Mouse (Mus musculus): ENCODE results near the gene Angptl4.

Angptl4 gene

GRCm38 (mm10) chr17:33804745-33805144, 23.1 kb upstream of the Angptl4 start:
- DNase-seq (ENCODE audit: low spot score in 2 of 2) = no peak

- DNase-seq (ENCODE audit: low spot score in 2 of 2) = no peak
These were observed 22.6 kb upstream of the Angptl4 start for GRCm38 (mm10) chr17:33804205-33804604.

GRCm38 (mm10) chr17:33802221-33802620, 20.6 kb upstream of the Angptl4 start:
- no peak for DNase-seq (ENCODE audit: low spot score in 2 of 2)

GRCm38 (mm10) chr17:33799277-33799676, 17.6 kb upstream of the Angptl4 start:
- no peak for DNase-seq (ENCODE audit: low spot score in 2 of 2)

- no peak for DNase-seq (ENCODE audit: low spot score in 2 of 2)
These were observed 16.7 kb upstream of the Angptl4 start for GRCm38 (mm10) chr17:33798306-33798705.

- no peak for DNase-seq (ENCODE audit: low spot score in 2 of 2)
These were observed 7.1 kb upstream of the Angptl4 start for GRCm38 (mm10) chr17:33788732-33789131.

- no peak for DNase-seq (ENCODE audit: low spot score in 2 of 2)
These were observed 4.7 kb upstream of the Angptl4 start for GRCm38 (mm10) chr17:33786375-33786774.

GRCm38 (mm10) chr17:33784939-33785338, 3.3 kb upstream of the Angptl4 start:
- no peak for DNase-seq (ENCODE audit: low spot score in 2 of 2)

- peak; percentile 39 to 46 for DNase-seq (ENCODE audit: low spot score in 2 of 2)
These were observed 1.8 kb upstream of the Angptl4 start for GRCm38 (mm10) chr17:33783408-33783807.

- DNase-seq (ENCODE audit: low spot score in 2 of 2) = no peak
These were observed 437 bp upstream of the Angptl4 start for GRCm38 (mm10) chr17:33782067-33782466.

GRCm38 (mm10) chr17:33780431-33780830, 1.2 kb downstream of the Angptl4 start:
- peak in 1 of 2 experiments; percentile 30 for DNase-seq (ENCODE audit: low spot score in 2 of 2)

- no peak for DNase-seq (ENCODE audit: low spot score in 2 of 2)
These were observed 1.7 kb downstream of the Angptl4 start for GRCm38 (mm10) chr17:33779967-33780295.

- DNase-seq (ENCODE audit: low spot score in 2 of 2) = peak; percentile 92
These were observed 2.2 kb downstream of the Angptl4 start for GRCm38 (mm10) chr17:33779271-33779966.

- DNase-seq (ENCODE audit: low spot score in 2 of 2) = no peak
These were observed 6.3 kb downstream of the Angptl4 start for GRCm38 (mm10) chr17:33775287-33775686.

- DNase-seq (ENCODE audit: low spot score in 2 of 2) = no peak
These were observed 7.0 kb downstream of the Angptl4 start for GRCm38 (mm10) chr17:33774573-33775155.

GRCm38 (mm10) chr17:33773871-33774572, 7.6 kb downstream of the Angptl4 start:
- no peak for DNase-seq (ENCODE audit: low spot score in 2 of 2)

- no peak for DNase-seq (ENCODE audit: low spot score in 2 of 2)
These were observed 8.2 kb downstream of the Angptl4 start for GRCm38 (mm10) chr17:33773426-33773825.

GRCm38 (mm10) chr17:33771617-33772016, 10.0 kb downstream of the Angptl4 start:
- DNase-seq (ENCODE audit: low spot score in 2 of 2) = no peak

- no peak for DNase-seq (ENCODE audit: low spot score in 2 of 2)
These were observed 15.2 kb downstream of the Angptl4 start for GRCm38 (mm10) chr17:33766389-33766788.

- DNase-seq (ENCODE audit: low spot score in 2 of 2) = peak; percentile 100
These were observed 21.1 kb downstream of the Angptl4 start, which contains the start of gene Rab11b for GRCm38 (mm10) chr17:33760255-33761165. TSS of gene Rab11b (minus strand) at chr17:33760530.

GRCm38 (mm10) chr17:33759767-33760254, 21.8 kb downstream of the Angptl4 start:
- peak; percentile 93 for DNase-seq (ENCODE audit: low spot score in 2 of 2)

- no peak for DNase-seq (ENCODE audit: low spot score in 2 of 2)
These were observed 24.4 kb downstream of the Angptl4 start for GRCm38 (mm10) chr17:33757231-33757630.
